Mouse (Mus musculus) spleen, adult 12 weeks (tissue): ENCODE data around the gene Dmap1.

ENCODE experiments used
- DNase-seq: peaks from one replicate; pipeline ENCODE4 v3.0.0; 2022; ENCODE audit warnings: low spot score

Dmap1 gene

GRCm38 (mm10) chr4:117681931-117682461, at the start of gene Dmap1:
TSS of gene Dmap1 (minus strand) at chr4:117682273.
- peak; percentile 77 for DNase-seq

- DNase-seq: no peak
Observed at GRCm38 (mm10) chr4:117724112-117724511, 42.0 kb upstream of the Dmap1 start, which contains the start of gene Gm12845. TSS of gene Gm12845 (plus strand) at chr4:117724412.

- no peak for DNase-seq
Observed at GRCm38 (mm10) chr4:117713303-117714098, 31.4 kb upstream of the Dmap1 start.

GRCm38 (mm10) chr4:117712314-117712713, 30.2 kb upstream of the Dmap1 start:
- no peak for DNase-seq

GRCm38 (mm10) chr4:117708780-117709550, 26.9 kb upstream of the Dmap1 start:
- no peak for DNase-seq

GRCm38 (mm10) chr4:117705361-117705760, 23.3 kb upstream of the Dmap1 start:
- DNase-seq: no peak

- no peak for DNase-seq
Observed at GRCm38 (mm10) chr4:117686354-117686753, 4.3 kb upstream of the Dmap1 start.

GRCm38 (mm10) chr4:117683048-117683768, 1.1 kb upstream of the Dmap1 start:
- DNase-seq: no peak

GRCm38 (mm10) chr4:117682463-117682862, 390 bp upstream of the Dmap1 start:
- DNase-seq: no peak

- no peak for DNase-seq
Observed at GRCm38 (mm10) chr4:117680963-117681362, 1.1 kb downstream of the Dmap1 start.

GRCm38 (mm10) chr4:117676903-117677302, 5.2 kb downstream of the Dmap1 start:
- DNase-seq: peak; percentile 54

GRCm38 (mm10) chr4:117673901-117674300, 8.2 kb downstream of the Dmap1 start:
- no peak for DNase-seq

- DNase-seq: no peak
Observed at GRCm38 (mm10) chr4:117672042-117672441, 10.0 kb downstream of the Dmap1 start.

GRCm38 (mm10) chr4:117669874-117670273, 12.2 kb downstream of the Dmap1 start:
- no peak for DNase-seq

- DNase-seq: no peak
Observed at GRCm38 (mm10) chr4:117666054-117666453, 16.0 kb downstream of the Dmap1 start.

GRCm38 (mm10) chr4:117665531-117665930, 16.5 kb downstream of the Dmap1 start:
- no peak for DNase-seq

GRCm38 (mm10) chr4:117664411-117665137, 17.5 kb downstream of the Dmap1 start:
- no peak for DNase-seq

- DNase-seq: no peak
Observed at GRCm38 (mm10) chr4:117660001-117660400, 22.1 kb downstream of the Dmap1 start.

- DNase-seq: no peak
Observed at GRCm38 (mm10) chr4:117658582-117659444, 23.3 kb downstream of the Dmap1 start.

GRCm38 (mm10) chr4:117657646-117658045, 24.4 kb downstream of the Dmap1 start:
- no peak for DNase-seq

- DNase-seq: no peak
Observed at GRCm38 (mm10) chr4:117656961-117657360, 25.1 kb downstream of the Dmap1 start.
